Mouse (Mus musculus) olfactory bulb, adult 2 months (tissue): ENCODE measurements at regions not wholly inside any gene's neighbourhood (a gene's known extent, or its start where the extent isn't known, plus 50 kb on each side); places are given as distances from the start of the nearest gene placed in this dataset.

ENCODE experiments used
- H3K27ac ChIP-seq: fragments of 200-500 bp; 2 replicates; pipeline ENCODE4 v1.5.1; 2012; ENCODE audit warnings: low read depth, low read length; ENCODE audit not compliant: insufficient read depth
- H3K4me1 ChIP-seq: fragments of 200-500 bp; 2 replicates; pipeline ENCODE4 v1.6.1; 2012; ENCODE audit warnings: low read length; ENCODE audit not compliant: control insufficient read depth, insufficient read depth
- H3K4me3 ChIP-seq: fragments of 200-500 bp; 2 replicates; pipeline ENCODE4 v1.5.1; 2012; ENCODE audit warnings: mild to moderate bottlenecking, low read depth, low read length, moderate library complexity; ENCODE audit not compliant: insufficient read depth
- CTCF ChIP-seq: fragments of 200-500 bp; IDR thresholded peaks from 2 replicates; pipeline ENCODE4 v1.5.1; 2012; ENCODE audit warnings: low read depth, mild to moderate bottlenecking, low read length, moderate library complexity; ENCODE audit not compliant: insufficient read depth
- POLR2A ChIP-seq: fragments of 200-500 bp; IDR thresholded peaks from 2 replicates; pipeline ENCODE4 v1.6.1; 2012; ENCODE audit warnings: mild to moderate bottlenecking, low read depth, low read length, moderate library complexity; ENCODE audit not compliant: insufficient read depth
- WGBS: fragments of 180-500 bp; shearing (Covaris S2); methylation state at CpG from one replicate; pipeline ENCODE4 v1.1.7; 2018; 5-methylcytosine and 5-hydroxymethylcytosine counted together

DNA sequence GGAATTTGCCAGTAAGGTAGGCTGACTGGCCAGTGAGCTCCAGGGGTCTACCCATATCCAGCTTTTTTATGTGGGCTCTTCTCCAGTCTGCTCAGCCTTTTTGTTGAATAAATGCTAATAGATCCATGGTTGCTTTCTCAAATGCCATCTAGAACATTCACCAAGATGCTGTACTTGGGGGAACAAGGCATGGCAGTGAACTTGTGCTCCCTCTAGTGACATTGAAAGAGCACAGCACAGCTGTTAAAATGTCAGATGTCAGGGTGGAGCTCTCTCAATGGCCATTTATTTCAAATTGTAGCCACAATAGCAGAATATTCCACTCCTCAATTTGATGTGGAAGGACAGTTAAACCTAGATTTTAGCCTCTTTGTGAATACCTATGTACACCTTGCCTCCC is 86.3 kb downstream of the Kcnk1 start:
- Histone ChIP-seq H3K4me1 (no peaks in the 10 kb centered on the region), H3K27ac (no peak overlapping the region), H3K4me3 (no peak overlapping the region)
- no peak for TF ChIP-seq CTCF
- no peak for TF ChIP-seq POLR2A

DNA sequence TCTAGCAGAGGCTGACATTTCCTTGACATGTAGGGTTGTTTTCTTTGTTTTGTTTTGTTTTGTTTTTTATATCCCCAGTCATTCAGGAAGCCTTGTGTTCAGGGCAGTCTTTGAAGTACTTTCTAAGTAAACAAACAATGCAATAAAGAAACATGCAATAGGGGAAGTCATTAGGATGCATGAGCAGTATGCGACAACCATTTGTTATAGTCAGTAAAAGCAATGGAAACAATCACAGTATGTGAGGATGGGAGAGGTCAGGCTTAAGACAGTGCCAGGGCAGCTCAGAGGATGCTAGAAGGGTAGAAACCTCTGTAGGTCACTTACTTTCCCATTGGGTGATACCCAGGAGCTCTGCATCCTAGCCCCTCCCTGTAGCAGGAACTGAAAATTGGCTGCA is 87.9 kb downstream of the Kcnk1 start:
- H3K4me1 ChIP-seq, result no peaks in the 10 kb centered on the region
- TF ChIP-seq POLR2A (no peak), CTCF (no peak)
- 81% methylated on average over 1 of the region's 1 CpGs for WGBS
- no peak overlapping the region for H3K27ac ChIP-seq
- H3K4me3 ChIP-seq, result no peak overlapping the region

DNA sequence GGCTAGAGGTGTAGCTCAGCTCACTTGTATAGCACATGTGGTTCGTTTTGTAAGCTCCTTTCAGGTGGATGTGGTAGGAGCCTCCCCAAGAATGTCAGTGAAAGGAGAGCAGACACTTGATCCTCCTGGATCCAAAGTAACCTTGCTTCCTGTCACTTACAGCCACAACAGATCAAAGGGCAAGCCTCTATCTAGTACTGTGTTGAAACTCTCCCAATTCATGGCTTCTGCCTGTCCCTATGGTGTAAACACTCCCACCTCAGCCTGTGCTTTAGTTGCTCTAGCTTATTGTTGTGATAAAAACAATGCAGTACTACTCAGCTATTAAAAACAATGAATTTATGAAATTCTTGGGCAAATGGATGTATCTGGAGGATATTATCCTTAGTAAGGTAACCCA is 95.8 kb downstream of the Kcnk1 start:
- TF ChIP-seq CTCF (no peak), POLR2A (no peak)
- Histone ChIP-seq H3K4me3 (no peak overlapping the region), H3K4me1 (peaks cover under 1% of the 10 kb centered on the region), H3K27ac (no peak overlapping the region)
- 84% methylated on average over 1 of the region's 1 CpGs for WGBS

DNA sequence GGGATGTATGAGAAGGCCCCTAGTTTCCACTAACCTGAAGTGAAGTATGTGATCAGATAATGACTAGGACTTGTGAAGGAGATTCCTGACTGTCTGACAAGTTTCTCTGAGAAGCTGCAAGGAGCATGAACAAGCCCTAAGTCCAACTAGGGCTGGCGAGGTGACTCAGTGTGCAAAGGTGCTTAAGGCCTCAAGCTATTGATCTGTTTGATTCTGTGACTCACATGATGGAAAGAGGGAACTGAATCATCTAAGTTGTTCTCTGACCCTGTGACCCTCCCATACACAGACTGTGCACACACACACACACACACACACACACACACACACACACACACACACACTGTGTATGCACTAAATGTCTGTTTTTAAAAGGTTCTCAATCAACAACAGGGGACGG is 99.0 kb downstream of the Kcnk1 start:
- Histone ChIP-seq H3K27ac (no peak overlapping the region), H3K4me3 (no peak overlapping the region), H3K4me1 (peaks cover 15% of the 10 kb centered on the region)
- WGBS, result 96% methylated on average over 2 of the region's 2 CpGs
- TF ChIP-seq CTCF, result no peak
- no peak for TF ChIP-seq POLR2A

GRCm38 (mm10) chr8:126096056-126096455 is 101.1 kb downstream of the Kcnk1 start:
- TF ChIP-seq POLR2A, result no peak
- no peak for TF ChIP-seq CTCF
- Histone ChIP-seq H3K27ac (peak overlapping the region; percentile 36; the same call in 1 of the 2 replicates), H3K4me3 (no peak overlapping the region), H3K4me1 (peaks cover 15% of the 10 kb centered on the region)
- WGBS, result 80% methylated on average over 6 of the region's 6 CpGs

DNA sequence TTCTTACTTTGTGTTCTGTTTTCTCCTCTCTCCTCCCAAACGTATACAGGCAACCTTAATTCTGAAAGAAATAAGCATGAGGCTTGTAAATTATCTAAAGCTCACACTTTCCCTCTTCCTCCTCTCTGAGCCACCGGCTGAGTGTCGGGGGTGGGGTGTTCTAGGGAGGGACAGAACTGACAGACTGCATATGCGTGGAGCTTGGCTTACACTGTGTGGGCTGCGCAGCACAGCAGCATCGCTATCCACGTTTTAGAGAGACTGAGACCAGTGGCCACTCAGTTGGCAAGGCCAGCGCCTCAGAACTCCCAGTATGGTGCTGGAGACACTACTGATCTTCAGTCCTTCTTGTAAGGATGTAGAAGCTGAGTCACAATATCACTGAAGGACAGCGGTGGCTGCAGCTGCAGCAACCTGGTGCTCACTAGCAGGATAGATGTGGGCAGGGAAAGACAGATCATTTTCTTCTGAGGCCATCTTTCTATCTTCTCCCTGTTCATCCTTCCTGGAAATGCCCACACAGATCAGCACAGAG is 101.7 kb downstream of the Kcnk1 start:
- TF ChIP-seq POLR2A (no peak), CTCF (no peak)
- no peak overlapping the region for H3K4me3 ChIP-seq
- H3K4me1 ChIP-seq, result peaks cover 15% of the 10 kb centered on the region
- WGBS, result 33% methylated on average over 9 of the region's 9 CpGs
- H3K27ac ChIP-seq, result peak overlapping the region; percentile 49; the same call in 1 of the 2 replicates

GRCm38 (mm10) chr8:126098886-126099285 is 103.9 kb downstream of the Kcnk1 start:
- H3K4me1 ChIP-seq, result peaks cover 15% of the 10 kb centered on the region
- TF ChIP-seq POLR2A (no peak), CTCF (no peak)
- WGBS, result 90% methylated on average over 6 of the region's 6 CpGs

DNA sequence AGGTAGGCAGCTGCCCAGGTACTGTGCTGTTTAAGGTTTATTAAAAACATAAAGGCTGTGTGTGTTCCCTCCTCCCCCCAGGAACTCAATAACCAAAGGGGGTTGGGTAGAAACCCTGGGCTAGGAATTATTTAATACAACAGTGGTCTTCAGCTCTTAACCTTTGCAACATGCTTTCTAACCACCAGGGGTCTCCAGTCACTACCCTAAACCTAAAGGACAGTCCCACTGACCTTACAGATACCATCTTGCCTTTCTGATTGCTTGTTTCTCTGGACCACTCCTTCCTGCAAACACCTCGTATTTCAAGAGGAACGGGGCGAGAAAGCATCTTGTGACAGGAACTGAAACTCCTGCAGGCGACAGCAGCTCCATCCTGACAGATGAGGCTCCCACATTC is 104.9 kb downstream of the Kcnk1 start:
- H3K4me3 ChIP-seq, result no peak overlapping the region
- no peak overlapping the region for H3K27ac ChIP-seq
- TF ChIP-seq CTCF (no peak), POLR2A (no peak)
- peaks cover 15% of the 10 kb centered on the region for H3K4me1 ChIP-seq
- 78% methylated on average over 4 of the region's 4 CpGs for WGBS

More at GRCm38 (mm10) chr8:126098886-126099285, 103.9 kb downstream of the Kcnk1 start:
- Histone ChIP-seq H3K27ac (no peak overlapping the region), H3K4me3 (no peak overlapping the region)

DNA sequence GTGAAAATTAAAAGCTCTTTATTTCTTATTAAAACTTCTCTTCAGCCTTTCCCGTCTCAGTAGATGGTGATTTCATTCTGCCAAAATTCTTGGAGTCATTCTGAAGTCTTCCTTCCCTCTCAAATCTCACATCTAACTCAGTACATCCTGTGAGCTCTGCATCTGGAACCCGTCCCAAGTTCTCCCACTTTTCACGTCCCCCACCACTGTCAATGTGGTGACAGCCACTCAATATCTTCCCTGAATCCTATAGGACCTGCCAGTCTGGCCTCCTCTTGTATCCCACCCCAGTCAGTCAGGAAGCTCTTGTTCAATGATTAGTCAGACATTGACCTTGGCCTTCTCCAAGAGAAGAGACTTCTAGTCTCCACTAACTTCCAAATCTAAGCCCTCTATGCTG is 110.1 kb downstream of the Kcnk1 start:
- WGBS, result 87% methylated on average over 3 of the region's 3 CpGs
- Histone ChIP-seq H3K4me3 (no peak overlapping the region), H3K27ac (no peak overlapping the region), H3K4me1 (no peaks in the 10 kb centered on the region)
- no peak for TF ChIP-seq CTCF
- no peak for TF ChIP-seq POLR2A

- Histone ChIP-seq H3K4me1 (no peaks in the 10 kb centered on the region; the same call in 1 of the 2 replicates), H3K27ac (no peak overlapping the region), H3K4me3 (no peak overlapping the region)
- TF ChIP-seq POLR2A (no peak), CTCF (no peak)
- WGBS, result 16% methylated on average over 6 of the region's 6 CpGs
These were observed 131.1 kb downstream of the Kcnk1 start for GRCm38 (mm10) chr8:126126041-126126440.
